Mouse (Mus musculus): Measurements from ENCODE around the gene Eif4a1. TPM values are rescaled to one million over a fixed set of nuclear protein-coding genes. Genes with fewer than 3 reads are reported as not detected.

Gene Eif4a1
- polyA plus RNA-seq (2011; ENCODE audit: insufficient read depth, insufficient read length, low replicate concordance, missing spikeins), result 268 and 540 TPM in 2 replicates

DNA sequence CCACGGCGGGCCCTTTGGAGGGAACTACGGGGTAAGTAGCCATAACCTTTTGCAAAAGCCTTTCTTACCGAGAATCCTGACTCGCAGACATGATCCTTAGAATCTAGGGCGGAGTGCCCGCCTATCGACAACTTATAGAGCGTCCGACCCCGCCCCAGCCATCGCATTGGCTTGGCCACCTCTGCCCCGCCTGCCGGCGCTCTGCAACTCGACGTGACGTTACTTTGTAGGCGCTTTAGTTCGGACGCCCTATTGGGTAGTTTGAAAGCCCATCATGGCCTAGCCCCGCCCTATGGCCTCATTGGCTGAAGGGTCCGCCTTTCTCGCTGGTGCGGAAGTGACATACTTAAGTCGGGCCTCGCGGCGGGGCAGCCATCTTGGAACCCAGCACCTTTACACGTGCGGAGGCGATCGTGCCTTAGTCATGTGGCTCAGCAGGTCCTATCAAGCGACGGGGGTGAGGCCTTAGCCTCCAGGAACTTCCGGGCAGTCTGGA lies at the start of gene Eif4a1:
Gene Eif4a1 (minus strand): TSS at position 213 of the 496 bp plus-strand sequence.
- TF ChIP-seq POLR2A (IDR thresholded peaks at IDR 0.05; ENCODE audit: borderline replicate concordance, control insufficient read depth, low read depth, low read length) (peak; percentile 86), CTCF (IDR thresholded peaks at IDR 0.05; ENCODE audit: control insufficient read depth, insufficient read depth, low read length) (no peak)
- Histone ChIP-seq H3K27ac (ENCODE audit: control insufficient read depth, insufficient read depth, low read depth, low read length, poor library complexity) (peak within 1 kb of the TSS; percentile 98), H3K4me3 (replicated peaks; ENCODE audit: control insufficient read depth, low read depth, low read length) (peak within 1 kb of the TSS; percentile 99), H3K4me1 (ENCODE audit: control insufficient read depth, insufficient read depth, low read length) (no peaks in the 10 kb centered on the region; the same call in 1 of the 2 replicates)
- under 1% methylated on average over 36 of the region's 36 CpGs for WGBS

DNA sequence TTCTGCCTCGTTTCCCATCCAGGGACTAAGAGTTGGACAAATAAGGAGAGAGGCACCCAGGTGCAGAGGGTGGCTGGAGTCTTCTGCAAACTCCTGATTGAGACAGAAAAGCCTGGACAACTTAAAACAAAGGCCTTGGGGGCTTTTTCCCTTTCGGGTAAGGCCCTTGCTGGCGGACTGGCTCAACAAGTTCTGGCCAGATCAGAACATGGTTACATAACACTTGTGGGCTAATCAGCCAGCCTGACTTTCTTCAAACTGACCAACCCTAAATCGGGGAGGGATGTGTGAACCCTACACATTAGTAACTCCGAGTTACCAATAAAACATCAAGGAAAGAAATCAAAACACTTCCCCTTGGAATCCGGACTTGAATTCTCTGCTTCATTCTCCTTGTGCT lies 48.6 kb upstream of the Eif4a1 start:
- WGBS, result 71% methylated on average over 6 of the region's 6 CpGs

DNA sequence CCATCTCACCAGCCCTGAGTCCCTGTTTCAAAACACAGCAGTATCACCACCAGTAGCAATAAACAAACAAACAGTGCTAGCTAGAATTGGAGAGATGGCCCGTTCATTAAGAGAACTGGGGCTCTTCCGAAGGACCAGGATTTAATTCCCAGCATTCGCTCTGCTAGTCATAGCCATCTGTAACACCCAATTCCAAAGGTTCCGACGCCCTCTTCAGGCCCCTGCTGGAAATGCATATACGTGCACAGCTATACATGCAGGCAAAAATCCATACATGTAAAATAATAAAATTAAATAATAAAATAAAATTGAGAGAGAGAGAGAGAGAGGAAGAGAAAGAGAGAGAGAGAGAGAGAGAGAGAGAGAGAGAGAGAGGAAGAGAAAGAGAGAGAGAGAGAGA lies 47.2 kb upstream of the Eif4a1 start:
- no peak overlapping the region for H3K27ac ChIP-seq (ENCODE audit: control insufficient read depth, insufficient read depth, low read depth, low read length, poor library complexity)
- no peak for TF ChIP-seq CTCF (IDR thresholded peaks at IDR 0.05; ENCODE audit: control insufficient read depth, insufficient read depth, low read length)
- no peak for TF ChIP-seq POLR2A (IDR thresholded peaks at IDR 0.05; ENCODE audit: borderline replicate concordance, control insufficient read depth, low read depth, low read length)
- no peak overlapping the region for H3K4me3 ChIP-seq (replicated peaks; ENCODE audit: control insufficient read depth, low read depth, low read length)
- WGBS, result 76% methylated on average over 6 of the region's 6 CpGs
- no peaks in the 10 kb centered on the region for H3K4me1 ChIP-seq (ENCODE audit: control insufficient read depth, insufficient read depth, low read length)

More for the DNA sequence above, 48.6 kb upstream of the Eif4a1 start:
- TF ChIP-seq CTCF (IDR thresholded peaks at IDR 0.05; ENCODE audit: control insufficient read depth, insufficient read depth, low read length) (no peak), POLR2A (IDR thresholded peaks at IDR 0.05; ENCODE audit: borderline replicate concordance, control insufficient read depth, low read depth, low read length) (no peak)
- no peaks in the 10 kb centered on the region for H3K4me1 ChIP-seq (ENCODE audit: control insufficient read depth, insufficient read depth, low read length)
- H3K4me3 ChIP-seq (replicated peaks; ENCODE audit: control insufficient read depth, low read depth, low read length), result no peak overlapping the region
- no peak overlapping the region for H3K27ac ChIP-seq (ENCODE audit: control insufficient read depth, insufficient read depth, low read depth, low read length, poor library complexity)

DNA sequence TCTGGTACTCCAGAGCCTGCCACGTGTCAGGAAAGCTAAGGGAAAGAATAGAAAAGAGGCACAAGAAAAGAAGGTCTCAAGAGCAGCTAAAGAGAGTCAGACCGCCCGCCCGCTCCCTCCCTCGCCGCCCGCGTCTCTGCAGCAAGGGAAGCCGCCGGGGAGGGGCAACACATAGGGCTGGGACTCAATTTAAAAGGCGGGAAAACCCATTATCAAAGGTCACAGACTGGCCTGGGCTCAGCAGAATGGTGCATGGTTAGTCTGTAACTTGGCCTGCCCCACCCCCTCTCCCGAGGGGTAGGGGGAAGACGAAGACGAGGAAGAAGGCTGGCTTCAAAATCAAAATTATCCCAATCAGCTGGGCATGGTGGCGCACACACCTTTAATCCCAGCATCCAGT lies 46.4 kb upstream of the Eif4a1 start:
- H3K4me1 ChIP-seq (ENCODE audit: control insufficient read depth, insufficient read depth, low read length), result no peaks in the 10 kb centered on the region
- no peak overlapping the region for H3K27ac ChIP-seq (ENCODE audit: control insufficient read depth, insufficient read depth, low read depth, low read length, poor library complexity)
- no peak for TF ChIP-seq CTCF (IDR thresholded peaks at IDR 0.05; ENCODE audit: control insufficient read depth, insufficient read depth, low read length)
- TF ChIP-seq POLR2A (IDR thresholded peaks at IDR 0.05; ENCODE audit: borderline replicate concordance, control insufficient read depth, low read depth, low read length), result no peak
- 64% methylated on average over 15 of the region's 15 CpGs for WGBS
- no peak overlapping the region for H3K4me3 ChIP-seq (replicated peaks; ENCODE audit: control insufficient read depth, low read depth, low read length)

DNA sequence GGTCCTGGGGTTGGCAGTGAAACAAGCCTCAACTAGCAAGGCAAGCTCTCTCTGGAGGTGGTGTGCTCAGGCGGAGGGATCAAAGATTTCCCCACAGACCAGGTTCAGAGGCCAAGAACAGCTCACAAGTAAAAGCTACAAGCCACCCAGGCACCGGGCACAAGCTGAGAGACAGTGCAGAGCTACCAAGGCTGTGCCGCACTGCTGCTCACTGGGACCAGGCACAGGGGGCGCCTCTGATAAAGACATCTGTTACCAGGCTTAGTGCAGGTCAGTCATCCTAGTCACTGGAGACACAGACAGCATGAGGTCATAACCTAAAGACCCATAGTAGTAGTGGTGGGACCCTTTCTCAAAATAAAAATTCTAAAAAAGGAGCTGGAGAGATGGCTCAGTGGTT lies 44.7 kb upstream of the Eif4a1 start:
- WGBS, result 81% methylated on average over 4 of the region's 4 CpGs
- H3K4me3 ChIP-seq (replicated peaks; ENCODE audit: control insufficient read depth, low read depth, low read length), result no peak overlapping the region
- no peak overlapping the region for H3K27ac ChIP-seq (ENCODE audit: control insufficient read depth, insufficient read depth, low read depth, low read length, poor library complexity)

DNA sequence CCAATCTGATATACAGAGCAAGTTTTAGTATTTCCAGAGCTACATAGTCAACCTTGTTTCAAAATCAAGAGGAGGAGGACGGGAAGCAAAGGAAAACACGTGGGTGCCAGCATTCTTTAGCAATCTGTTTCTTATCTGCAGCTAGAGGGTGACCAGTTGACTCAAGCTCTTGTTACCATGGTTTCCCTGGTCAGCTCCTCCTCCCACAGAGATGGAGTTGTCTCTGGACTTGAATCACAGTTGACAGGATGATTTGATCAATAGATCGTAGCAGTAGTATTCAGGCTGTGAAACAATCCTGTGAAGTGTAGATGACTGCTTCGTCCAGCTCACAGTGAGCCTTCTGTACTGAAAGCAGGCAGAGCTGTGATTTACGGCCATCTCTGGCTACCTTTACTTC lies 43.7 kb upstream of the Eif4a1 start:
- Histone ChIP-seq H3K4me1 (ENCODE audit: control insufficient read depth, insufficient read depth, low read length) (no peaks in the 10 kb centered on the region), H3K27ac (ENCODE audit: control insufficient read depth, insufficient read depth, low read depth, low read length, poor library complexity) (no peak overlapping the region), H3K4me3 (replicated peaks; ENCODE audit: control insufficient read depth, low read depth, low read length) (no peak overlapping the region)
- WGBS, result 26% methylated on average over 5 of the region's 5 CpGs
- TF ChIP-seq POLR2A (IDR thresholded peaks at IDR 0.05; ENCODE audit: borderline replicate concordance, control insufficient read depth, low read depth, low read length) (no peak), CTCF (IDR thresholded peaks at IDR 0.05; ENCODE audit: control insufficient read depth, insufficient read depth, low read length) (no peak)

More for the DNA sequence above, 44.7 kb upstream of the Eif4a1 start:
- no peaks in the 10 kb centered on the region for H3K4me1 ChIP-seq (ENCODE audit: control insufficient read depth, insufficient read depth, low read length)
- TF ChIP-seq CTCF (IDR thresholded peaks at IDR 0.05; ENCODE audit: control insufficient read depth, insufficient read depth, low read length) (no peak), POLR2A (IDR thresholded peaks at IDR 0.05; ENCODE audit: borderline replicate concordance, control insufficient read depth, low read depth, low read length) (no peak)

DNA sequence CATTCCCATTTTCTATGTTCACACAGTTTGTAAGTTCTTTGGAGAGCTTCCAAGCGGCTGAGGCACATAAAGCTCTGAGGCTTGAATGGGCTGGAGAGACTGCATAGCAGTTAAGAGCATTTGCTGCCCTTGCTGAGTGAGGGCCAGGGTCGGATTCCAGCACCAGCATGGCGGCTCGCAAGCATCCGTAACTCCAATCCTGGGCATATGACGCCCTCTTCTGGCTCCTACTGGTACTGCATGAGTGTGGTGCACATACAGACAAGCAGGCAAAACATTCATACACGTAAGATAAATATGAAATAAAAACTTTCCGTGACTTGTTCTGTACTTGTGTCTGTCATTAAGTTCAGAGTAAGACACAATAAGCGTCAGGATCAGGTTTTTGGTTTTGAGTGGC lies 43.3 kb upstream of the Eif4a1 start:
- 72% methylated on average over 9 of the region's 9 CpGs for WGBS
- Histone ChIP-seq H3K27ac (ENCODE audit: control insufficient read depth, insufficient read depth, low read depth, low read length, poor library complexity) (no peak overlapping the region), H3K4me3 (replicated peaks; ENCODE audit: control insufficient read depth, low read depth, low read length) (no peak overlapping the region), H3K4me1 (ENCODE audit: control insufficient read depth, insufficient read depth, low read length) (no peaks in the 10 kb centered on the region)
- TF ChIP-seq POLR2A (IDR thresholded peaks at IDR 0.05; ENCODE audit: borderline replicate concordance, control insufficient read depth, low read depth, low read length) (no peak), CTCF (IDR thresholded peaks at IDR 0.05; ENCODE audit: control insufficient read depth, insufficient read depth, low read length) (peak; percentile 64)

DNA sequence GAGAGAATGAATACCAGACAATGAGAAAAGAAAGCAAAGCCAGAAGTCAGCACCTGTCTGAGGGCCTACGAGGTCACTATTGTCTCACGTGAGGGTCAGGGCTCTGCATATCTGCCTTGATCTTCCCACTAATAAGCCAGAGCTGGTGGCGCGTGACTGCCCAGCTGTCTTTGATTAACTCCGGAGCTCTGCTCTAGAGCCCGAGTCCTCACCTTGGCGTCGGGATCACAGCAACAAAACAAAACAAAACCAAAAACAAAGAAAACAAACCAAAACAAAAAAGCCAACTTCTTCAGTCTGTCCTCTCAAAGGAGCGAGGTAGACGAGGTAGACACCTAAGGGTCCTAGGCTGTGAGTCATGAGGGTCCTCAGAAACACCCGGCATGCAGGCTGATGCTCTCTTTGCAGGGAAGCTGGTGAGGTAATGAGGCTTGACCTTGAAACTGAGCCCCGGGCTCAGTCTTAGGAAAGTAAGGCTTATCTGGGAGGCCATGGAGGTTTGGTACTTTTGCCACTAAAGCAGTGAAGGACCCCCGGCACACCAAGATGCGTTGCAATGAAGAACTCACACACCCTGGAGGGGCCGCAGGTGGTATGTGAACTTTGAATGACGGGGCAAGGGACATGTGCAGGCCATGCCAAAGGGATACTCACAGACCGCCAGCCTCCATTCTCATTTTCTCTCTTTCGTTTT lies 42.6 kb upstream of the Eif4a1 start:
- Histone ChIP-seq H3K4me3 (replicated peaks; ENCODE audit: control insufficient read depth, low read depth, low read length) (no peak overlapping the region), H3K27ac (ENCODE audit: control insufficient read depth, insufficient read depth, low read depth, low read length, poor library complexity) (no peak overlapping the region), H3K4me1 (ENCODE audit: control insufficient read depth, insufficient read depth, low read length) (no peaks in the 10 kb centered on the region)
- WGBS, result 88% methylated on average over 18 of the region's 18 CpGs
- TF ChIP-seq CTCF (IDR thresholded peaks at IDR 0.05; ENCODE audit: control insufficient read depth, insufficient read depth, low read length) (no peak), POLR2A (IDR thresholded peaks at IDR 0.05; ENCODE audit: borderline replicate concordance, control insufficient read depth, low read depth, low read length) (no peak)

Data from bone marrow, adult 2 months (tissue).